Mouse (Mus musculus) myocyte (in vitro differentiated cells): ENCODE results near the gene Six2.

Experiments
- CEBPB ChIP-seq: IDR thresholded peaks from 2 replicates; pipeline ENCODE4 v1.6.1; 2011; ENCODE audit warnings: mild to moderate bottlenecking, moderate library complexity; ENCODE audit not compliant: poor library complexity, insufficient read depth, severe bottlenecking
- E2F4 ChIP-seq: IDR thresholded peaks from one replicate; pipeline ENCODE4 v1.6.1; 2011; ENCODE audit warnings: mild to moderate bottlenecking, control low read depth, moderate library complexity; ENCODE audit not compliant: insufficient read depth
- MAX ChIP-seq: IDR thresholded peaks from one replicate; pipeline ENCODE4 v1.6.1; 2011; ENCODE audit warnings: low read depth, mild to moderate bottlenecking, control low read depth
- MYOD1 ChIP-seq, 3 experiments: IDR thresholded peaks; one replicate each; pipeline ENCODE4 v1.6.1; 2011; ENCODE audit warnings: control low read depth in 2 of 3, low read depth in 2 of 3, mild to moderate bottlenecking in 2 of 3, moderate library complexity in 1 of 3; ENCODE audit not compliant: insufficient read length in 2 of 3, control insufficient read depth in 1 of 3
- MYOG ChIP-seq, 3 experiments: IDR thresholded peaks; one replicate each; pipeline ENCODE4 v1.6.1; 2011; ENCODE audit warnings: control low read depth in 2 of 3, low read depth in 2 of 3, mild to moderate bottlenecking in 2 of 3; ENCODE audit not compliant: insufficient read length in 2 of 3, control insufficient read depth in 1 of 3, insufficient read depth in 1 of 3
- POLR2A ChIP-seq: IDR thresholded peaks from one replicate; pipeline ENCODE4 v1.6.1; 2011; ENCODE audit warnings: low read depth, mild to moderate bottlenecking, control low read depth, moderate library complexity; ENCODE audit not compliant: insufficient read length
- POLR2AphosphoS2 ChIP-seq: IDR thresholded peaks from one replicate; pipeline ENCODE4 v1.6.1; 2011; ENCODE audit warnings: low read depth, control low read depth; ENCODE audit not compliant: insufficient read length
- REST ChIP-seq: IDR thresholded peaks from one replicate; pipeline ENCODE4 v1.6.1; 2011; ENCODE audit warnings: mild to moderate bottlenecking, control low read depth, moderate library complexity; ENCODE audit not compliant: insufficient read depth, insufficient read length
- TCF12 ChIP-seq: IDR thresholded peaks from one replicate; pipeline ENCODE4 v1.6.1; 2011; ENCODE audit warnings: mild to moderate bottlenecking, control low read depth; ENCODE audit not compliant: poor library complexity, insufficient read depth, severe bottlenecking
- TCF3 ChIP-seq: IDR thresholded peaks from one replicate; pipeline ENCODE4 v1.6.1; 2011; ENCODE audit warnings: low read depth, control low read depth; ENCODE audit not compliant: insufficient read length
- USF1 ChIP-seq: IDR thresholded peaks from one replicate; pipeline ENCODE4 v1.6.1; 2011; ENCODE audit warnings: low read depth, mild to moderate bottlenecking, control low read depth, moderate library complexity

- TF ChIP-seq E2F4 (no peak), POLR2A (no peak), POLR2AphosphoS2 (no peak), MAX (no peak), CEBPB (no peak), USF1 (no peak), TCF12 (no peak), REST (no peak), MYOG (IDR thresholded peaks at IDR 0.05; ENCODE audit: control insufficient read depth in 1 of 3, insufficient read depth in 1 of 3, insufficient read length in 2 of 3, low read depth in 2 of 3) (no peak), MYOD1 (IDR thresholded peaks at IDR 0.05; ENCODE audit: control insufficient read depth in 1 of 3, insufficient read length in 2 of 3, low read depth in 2 of 3) (no peak), TCF3 (no peak)
Observed at GRCm38 (mm10) chr17:85712874-85713273, 24.8 kb upstream of the Six2 start.
